Mouse (Mus musculus) kidney, embryonic 15.5 days (tissue): ENCODE data around the gene Rasa2. TPM values are rescaled to one million over a fixed set of nuclear protein-coding genes. Genes with fewer than 3 reads are reported as not detected.
A peak's percentile ranks its signal among the peaks of the same experiment; 100 is the strongest.
"Not testable (repeated sequence)": the region's sequence is repeated elsewhere in the genome, so short reads cannot be mapped to it uniquely, and the experiment has no call there.

Experiments used
- ATAC-seq: fragments of 200-750 bp; cut with Nextera tagmentation; replicated peaks from 2 replicates; pipeline ENCODE4 v1.8.0; 2017; ENCODE audit warnings: moderate TSS enrichment; ENCODE audit not compliant: low FRiP score
- H3K27ac ChIP-seq: fragments of 300-500 bp; sonication (generic); 2 replicates; pipeline ENCODE4 v1.5.1; 2015; ENCODE audit warnings: mild to moderate bottlenecking, inconsistent platforms
- H3K27me3 ChIP-seq: fragments of 300-500 bp; sonication (generic); 2 replicates; pipeline ENCODE4 v1.6.1; 2015; ENCODE audit warnings: inconsistent platforms
- H3K36me3 ChIP-seq: fragments of 300-500 bp; sonication (generic); 2 replicates; pipeline ENCODE4 v1.6.1; 2015; ENCODE audit warnings: inconsistent platforms
- H3K4me1 ChIP-seq: fragments of 300-500 bp; sonication (generic); 2 replicates; pipeline ENCODE4 v1.6.1; 2015; ENCODE audit warnings: inconsistent platforms
- H3K4me2 ChIP-seq: fragments of 300-500 bp; sonication (generic); 2 replicates; pipeline ENCODE4 v1.6.1; 2015; ENCODE audit warnings: moderate library complexity, mild to moderate bottlenecking, inconsistent platforms
- H3K4me3 ChIP-seq: fragments of 300-500 bp; sonication (generic); replicated peaks from 2 replicates; pipeline ENCODE4 v1.5.1; 2015; ENCODE audit warnings: mild to moderate bottlenecking, inconsistent platforms
- H3K9ac ChIP-seq: fragments of 300-500 bp; sonication (generic); 2 replicates; pipeline ENCODE4 v1.6.1; 2015; ENCODE audit warnings: mild to moderate bottlenecking, inconsistent platforms
- H3K9me3 ChIP-seq: fragments of 300-500 bp; sonication (generic); replicated peaks from 2 replicates; pipeline ENCODE4 v1.6.1; 2016; ENCODE audit warnings: inconsistent platforms
- WGBS: fragments of 180-500 bp; shearing (Covaris S2); methylation state at CpG from one replicate; pipeline ENCODE4 v1.1.7; 2015; ENCODE audit warnings: mixed read lengths; 5-methylcytosine and 5-hydroxymethylcytosine counted together
- polyA plus RNA-seq: library from polyadenylated mRNA; unstranded; fragments of >200 nt; fragmentation: Nextera tagmentation; extraction: Ambion mirVana; gene quantifications from 2 replicates; pipeline ENCODE4 v1.2.1, GENCODE M21; 2015

The Rasa2 gene
- polyA plus RNA-seq, 1 experiment from 2014 or later = 17.3 TPM

DNA sequence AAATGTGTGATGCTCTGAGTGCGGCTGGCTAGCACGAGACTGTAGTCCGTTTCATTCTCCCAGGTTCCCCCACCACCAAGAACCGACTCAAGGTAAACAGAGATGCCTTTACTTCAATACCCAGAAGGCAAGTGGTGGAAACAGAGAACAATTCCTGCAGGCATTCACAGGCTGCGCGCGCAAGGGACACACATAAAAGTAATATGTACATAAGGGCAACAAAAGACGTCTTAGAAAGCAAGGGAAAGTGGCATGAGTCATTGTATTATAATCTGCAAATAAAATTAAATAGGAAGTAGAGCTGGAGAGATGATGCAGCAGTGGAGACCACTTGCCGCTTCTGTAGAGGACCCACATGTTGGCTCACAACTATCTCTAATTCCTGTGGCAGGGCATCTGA, 58.7 kb downstream of the Rasa2 start:
- H3K9ac ChIP-seq = no peak overlapping the region
- no peaks in the 10 kb centered on the region for H3K9me3 ChIP-seq
- H3K27me3 ChIP-seq = no peaks in the 10 kb centered on the region
- WGBS = 90% methylated on average over 9 of the region's 9 CpGs
- ATAC-seq = no peak
- H3K4me2 ChIP-seq = no peak overlapping the region
- H3K4me1 ChIP-seq = no peaks in the 10 kb centered on the region
- H3K36me3 ChIP-seq = peaks cover 37% of the 10 kb centered on the region
- no peak overlapping the region for H3K4me3 ChIP-seq
- H3K27ac ChIP-seq = no peak overlapping the region

DNA sequence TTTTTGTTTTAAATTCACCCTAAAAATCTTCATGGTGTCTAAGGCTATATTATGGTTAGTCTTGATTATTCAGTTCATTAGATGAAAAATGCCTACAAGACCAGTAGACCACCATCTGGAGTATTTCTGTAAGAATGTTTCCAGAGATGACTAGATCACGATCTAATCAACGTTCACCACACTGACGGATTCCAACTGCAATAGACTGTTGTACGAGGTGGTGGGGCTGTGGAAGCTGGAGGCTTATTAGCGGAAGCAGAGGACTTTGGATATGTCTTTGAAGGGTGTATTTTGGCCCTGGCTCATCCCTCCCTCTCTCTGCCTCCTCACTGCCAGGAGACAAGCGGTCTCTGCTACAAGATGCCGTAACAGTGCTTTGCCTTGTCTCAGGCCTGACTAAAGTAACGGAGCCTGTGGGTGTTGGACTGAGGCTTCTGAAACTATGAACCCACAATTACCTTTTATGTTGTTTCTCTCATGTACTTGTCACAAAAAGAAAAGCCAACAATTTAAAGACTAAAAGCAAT, 64.9 kb downstream of the Rasa2 start:
- Histone ChIP-seq H3K36me3 (peaks cover 64% of the 10 kb centered on the region), H3K4me2 (no peak overlapping the region), H3K27me3 (no peaks in the 10 kb centered on the region), H3K9me3 (no peaks in the 10 kb centered on the region), H3K27ac (no peak overlapping the region), H3K9ac (no peak overlapping the region), H3K4me3 (no peak overlapping the region), H3K4me1 (no peaks in the 10 kb centered on the region)
- 80% methylated on average over 8 of the region's 8 CpGs for WGBS
- no peak for ATAC-seq

DNA sequence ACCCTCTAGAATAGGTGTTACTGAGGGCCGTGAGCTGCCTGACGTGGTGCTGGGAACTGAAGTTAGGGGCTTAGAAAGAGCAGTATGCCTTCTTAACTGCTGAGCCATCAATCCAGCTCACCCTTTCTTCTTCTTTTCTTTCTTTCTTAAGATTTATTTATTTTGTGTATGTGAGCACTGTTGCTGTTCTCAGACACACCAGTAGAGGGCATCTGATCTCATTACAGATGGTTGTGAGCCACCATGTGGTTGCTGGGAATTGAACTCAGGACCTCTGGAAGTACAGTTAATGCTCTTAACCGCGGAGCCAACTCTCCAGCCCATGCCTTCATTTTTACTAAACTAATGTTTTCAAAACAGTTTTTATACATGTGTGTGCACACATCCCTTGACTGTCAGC, 67.9 kb downstream of the Rasa2 start:
- H3K4me2 ChIP-seq = no peak overlapping the region
- no peak overlapping the region for H3K9ac ChIP-seq
- H3K27me3 ChIP-seq = no peaks in the 10 kb centered on the region
- no peak overlapping the region for H3K27ac ChIP-seq
- no peak for ATAC-seq
- peaks cover 66% of the 10 kb centered on the region for H3K36me3 ChIP-seq
- H3K4me1 ChIP-seq = no peaks in the 10 kb centered on the region
- no peaks in the 10 kb centered on the region for H3K9me3 ChIP-seq
- 97% methylated on average over 4 of the region's 4 CpGs for WGBS
- H3K4me3 ChIP-seq = no peak overlapping the region

DNA sequence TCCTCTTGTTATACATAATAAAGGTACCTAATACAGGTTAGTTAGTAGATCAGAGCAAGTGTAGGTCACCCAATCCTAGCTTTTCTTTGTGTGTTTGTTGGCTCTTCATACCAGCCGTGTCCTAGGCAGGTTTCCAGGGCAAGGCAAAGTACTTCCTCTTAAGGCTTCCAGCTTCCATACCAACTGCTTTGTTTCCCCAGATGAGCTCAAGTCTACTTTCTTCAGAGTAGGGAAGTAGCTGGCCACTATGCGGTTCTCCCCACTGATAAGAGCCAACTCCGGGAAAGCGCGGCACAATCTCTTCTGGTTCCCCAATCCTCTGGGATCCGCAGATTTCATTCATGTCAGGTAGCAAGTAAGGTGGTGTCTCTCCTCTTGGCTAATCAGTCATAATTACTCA, 72.3 kb downstream of the Rasa2 start:
- H3K9ac ChIP-seq = no peak overlapping the region
- H3K4me3 ChIP-seq = no peak overlapping the region
- H3K4me1 ChIP-seq = no peaks in the 10 kb centered on the region
- H3K4me2 ChIP-seq = no peak overlapping the region
- H3K36me3 ChIP-seq = peaks cover 60% of the 10 kb centered on the region
- ATAC-seq = no peak
- H3K9me3 ChIP-seq = no peaks in the 10 kb centered on the region
- WGBS = 95% methylated on average over 6 of the region's 6 CpGs
- no peaks in the 10 kb centered on the region for H3K27me3 ChIP-seq
- H3K27ac ChIP-seq = no peak overlapping the region

DNA sequence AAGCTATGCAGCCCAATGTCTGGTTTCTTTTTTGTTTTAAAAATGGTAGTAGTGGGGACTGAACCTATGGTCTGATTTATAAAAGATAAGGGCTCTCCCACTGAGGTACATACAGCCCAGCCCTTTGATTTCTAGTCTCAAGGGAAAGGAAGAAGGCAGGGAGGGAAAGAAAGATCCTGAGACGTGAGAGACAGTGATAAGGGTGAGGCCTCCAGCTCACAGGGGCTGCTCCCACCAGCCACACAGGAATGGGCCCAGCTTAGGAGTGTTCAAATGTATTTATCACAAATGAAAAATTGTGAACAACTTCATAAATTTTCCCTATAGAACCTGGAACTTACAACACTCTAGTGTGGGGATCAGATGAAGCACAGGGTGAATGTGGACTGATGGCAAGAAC, 72.8 kb downstream of the Rasa2 start:
- WGBS = 82% methylated on average over 1 of the region's 1 CpGs
- Histone ChIP-seq H3K9me3 (no peaks in the 10 kb centered on the region), H3K27ac (no peak overlapping the region), H3K9ac (no peak overlapping the region), H3K4me3 (no peak overlapping the region), H3K36me3 (peaks cover 54% of the 10 kb centered on the region), H3K4me2 (no peak overlapping the region), H3K27me3 (no peaks in the 10 kb centered on the region), H3K4me1 (no peaks in the 10 kb centered on the region)
- no peak for ATAC-seq

DNA sequence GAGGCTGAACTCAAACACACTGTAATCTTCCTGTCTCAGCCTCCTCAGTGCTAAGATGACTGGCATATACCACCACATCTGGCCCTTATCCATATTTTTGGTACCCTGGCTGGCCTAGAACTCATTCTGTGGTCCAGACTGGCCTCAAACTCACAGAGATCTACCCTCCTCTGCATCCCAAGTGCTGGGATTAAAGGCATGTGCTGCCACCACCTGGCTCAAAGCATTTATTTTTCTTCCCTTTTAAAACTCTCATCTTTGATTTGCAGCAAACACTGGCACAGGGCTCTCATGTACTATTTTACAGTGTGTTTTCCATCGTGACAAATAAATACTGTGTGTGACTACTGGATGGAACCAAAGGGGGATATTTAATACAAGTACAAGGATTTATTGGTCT, 77.3 kb downstream of the Rasa2 start:
- no peak overlapping the region for H3K9ac ChIP-seq
- 74% methylated on average over 1 of the region's 1 CpGs for WGBS
- H3K4me3 ChIP-seq = no peak overlapping the region
- H3K4me2 ChIP-seq = no peak overlapping the region
- no peaks in the 10 kb centered on the region for H3K4me1 ChIP-seq
- H3K27ac ChIP-seq = no peak overlapping the region
- ATAC-seq = no peak
- H3K36me3 ChIP-seq = peaks cover 51% of the 10 kb centered on the region
- no peaks in the 10 kb centered on the region for H3K27me3 ChIP-seq
- no peaks in the 10 kb centered on the region for H3K9me3 ChIP-seq

DNA sequence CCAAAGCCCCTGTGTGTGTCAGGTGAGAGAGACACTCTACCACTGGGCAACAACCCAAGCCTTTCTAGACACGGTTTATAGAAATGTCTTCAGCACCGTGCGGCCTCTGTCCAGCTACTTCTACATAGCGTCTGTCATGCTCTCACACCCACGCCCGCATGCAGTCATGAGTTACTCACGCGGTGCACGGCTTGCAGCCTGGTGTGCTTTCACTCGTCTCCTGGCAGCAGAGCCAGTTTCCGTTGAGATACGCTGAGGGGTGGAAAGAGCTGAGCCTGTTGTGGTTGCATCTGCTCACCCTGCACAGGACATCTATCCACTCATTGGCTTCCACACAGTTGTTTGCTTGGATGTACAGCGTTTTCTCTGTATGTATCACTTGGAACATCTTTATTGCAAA, 86.0 kb downstream of the Rasa2 start:
- H3K4me1 ChIP-seq = 0 out of 2 replicates have a peak, but pooled peaks cover 3% of the 10 kb centered on the region
- H3K9ac ChIP-seq = no peak overlapping the region
- H3K4me3 ChIP-seq = no peak overlapping the region
- WGBS = 93% methylated on average over 13 of the region's 13 CpGs
- H3K4me2 ChIP-seq = no peak overlapping the region
- no peaks in the 10 kb centered on the region for H3K27me3 ChIP-seq
- H3K36me3 ChIP-seq = peaks cover 55% of the 10 kb centered on the region
- no peaks in the 10 kb centered on the region for H3K9me3 ChIP-seq
- no peak overlapping the region for H3K27ac ChIP-seq
- no peak for ATAC-seq

DNA sequence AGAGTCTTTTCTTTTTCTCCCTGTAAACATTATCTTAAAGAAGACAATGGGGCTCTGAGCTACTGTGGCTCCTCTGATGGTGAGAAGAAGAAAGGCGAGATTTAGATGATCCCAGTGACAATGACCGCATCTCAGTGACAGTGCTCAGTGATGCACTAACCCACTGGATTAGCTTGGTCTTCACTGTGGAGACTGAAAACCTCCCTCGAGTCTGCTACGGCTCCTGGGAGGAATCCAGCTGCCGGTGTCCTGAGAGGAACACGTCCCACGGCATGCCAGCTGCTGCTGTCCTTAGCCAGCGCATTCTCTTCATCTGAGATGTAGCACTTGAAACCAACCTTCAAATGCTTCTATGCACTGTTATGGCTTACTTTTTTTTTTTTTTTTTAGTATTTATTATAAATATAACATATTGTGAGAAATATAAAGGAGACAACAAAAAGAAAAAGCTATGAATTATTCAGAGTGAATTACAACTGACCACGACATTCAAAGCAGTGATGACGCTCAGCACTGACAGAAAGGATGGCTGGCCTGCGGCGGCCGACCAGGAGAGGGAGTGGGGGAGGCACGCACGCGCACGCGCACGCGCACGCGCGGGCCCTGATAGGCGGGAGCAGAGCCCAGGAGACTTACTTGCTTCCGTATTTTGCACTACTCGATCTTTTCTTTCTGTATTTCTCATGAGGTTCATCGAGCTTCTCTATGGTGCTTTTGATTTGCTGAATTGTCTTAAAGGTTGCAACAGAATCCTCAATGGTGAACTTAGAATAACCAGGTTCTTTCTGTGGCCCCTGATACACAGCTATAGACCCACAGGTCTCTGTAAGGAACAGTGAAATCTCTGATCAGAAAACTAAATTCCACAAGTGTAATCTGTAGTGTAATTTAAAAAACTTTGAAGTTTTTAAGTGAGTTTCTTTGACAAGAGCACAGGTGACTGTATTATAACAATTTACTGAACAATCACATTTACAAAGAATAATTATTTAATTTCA, 87.5 kb downstream of the Rasa2 start:
- 40% methylated on average over 27 of the region's 27 CpGs for WGBS
- ATAC-seq = peak; percentile 66; the same call in 1 of the 2 replicates
- H3K4me1 ChIP-seq = 0 out of 2 replicates have a peak, but pooled peaks cover 3% of the 10 kb centered on the region
- H3K4me2 ChIP-seq = peak overlapping the region; percentile 37
- H3K4me3 ChIP-seq = peak overlapping the region; percentile 19; the same call in 1 of the 2 replicates
- no peak overlapping the region for H3K9ac ChIP-seq
- no peak overlapping the region for H3K27ac ChIP-seq
- peaks cover 55% of the 10 kb centered on the region for H3K36me3 ChIP-seq
- no peaks in the 10 kb centered on the region for H3K27me3 ChIP-seq
- H3K9me3 ChIP-seq = no peaks in the 10 kb centered on the region

DNA sequence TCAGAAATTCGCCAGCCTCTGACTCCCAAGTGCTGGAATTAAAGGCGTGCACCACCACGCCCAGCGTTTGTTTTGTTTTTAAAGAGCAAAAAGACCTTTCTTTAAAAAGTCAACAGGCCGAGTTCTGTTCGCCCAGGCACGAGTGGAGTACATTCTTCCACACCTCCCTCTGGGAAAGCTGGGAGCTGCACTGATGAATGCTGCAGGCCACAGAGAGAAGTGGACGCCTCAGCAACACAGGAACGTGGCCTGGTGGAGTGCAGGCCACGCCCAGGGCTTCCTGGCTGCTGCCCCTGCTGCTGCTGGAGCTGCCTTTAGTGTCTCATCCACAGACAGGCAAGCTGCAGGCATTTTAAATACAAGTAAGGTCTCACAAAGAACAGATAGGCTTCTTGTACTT, 92.5 kb downstream of the Rasa2 start:
- Histone ChIP-seq H3K4me2 (no peak overlapping the region), H3K9ac (no peak overlapping the region), H3K4me1 (peaks cover 15% of the 10 kb centered on the region), H3K27me3 (no peaks in the 10 kb centered on the region), H3K27ac (no peak overlapping the region), H3K4me3 (no peak overlapping the region), H3K9me3 (no peaks in the 10 kb centered on the region), H3K36me3 (peaks cover 28% of the 10 kb centered on the region)
- no peak for ATAC-seq
- WGBS = 62% methylated on average over 10 of the region's 10 CpGs

DNA sequence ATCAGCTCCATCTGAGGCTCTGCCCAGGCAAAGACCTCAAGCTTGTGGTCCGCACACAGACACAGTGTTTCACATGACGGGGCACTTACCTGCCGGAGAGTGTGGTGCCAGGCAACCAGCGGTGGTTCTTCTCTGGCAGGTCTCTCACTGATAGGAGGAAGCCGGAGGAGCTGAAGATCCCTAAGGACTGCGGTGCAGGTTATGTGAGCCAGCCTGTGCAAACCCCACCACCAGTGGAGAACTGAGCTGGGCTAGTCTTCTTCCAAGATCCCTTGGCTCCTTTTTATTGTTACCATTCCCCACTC, 93.8 kb downstream of the Rasa2 start:
- Histone ChIP-seq H3K4me3 (peak overlapping the region; percentile 58; the same call in 1 of the 2 replicates), H3K9me3 (no peaks in the 10 kb centered on the region), H3K4me2 (peak overlapping the region; percentile 90), H3K27ac (peak overlapping the region; percentile 89), H3K36me3 (peaks cover 18% of the 10 kb centered on the region), H3K27me3 (no peaks in the 10 kb centered on the region), H3K9ac (no peak overlapping the region), H3K4me1 (peaks cover 15% of the 10 kb centered on the region)
- 81% methylated on average over 6 of the region's 6 CpGs for WGBS
- peak; percentile 49 for ATAC-seq

DNA sequence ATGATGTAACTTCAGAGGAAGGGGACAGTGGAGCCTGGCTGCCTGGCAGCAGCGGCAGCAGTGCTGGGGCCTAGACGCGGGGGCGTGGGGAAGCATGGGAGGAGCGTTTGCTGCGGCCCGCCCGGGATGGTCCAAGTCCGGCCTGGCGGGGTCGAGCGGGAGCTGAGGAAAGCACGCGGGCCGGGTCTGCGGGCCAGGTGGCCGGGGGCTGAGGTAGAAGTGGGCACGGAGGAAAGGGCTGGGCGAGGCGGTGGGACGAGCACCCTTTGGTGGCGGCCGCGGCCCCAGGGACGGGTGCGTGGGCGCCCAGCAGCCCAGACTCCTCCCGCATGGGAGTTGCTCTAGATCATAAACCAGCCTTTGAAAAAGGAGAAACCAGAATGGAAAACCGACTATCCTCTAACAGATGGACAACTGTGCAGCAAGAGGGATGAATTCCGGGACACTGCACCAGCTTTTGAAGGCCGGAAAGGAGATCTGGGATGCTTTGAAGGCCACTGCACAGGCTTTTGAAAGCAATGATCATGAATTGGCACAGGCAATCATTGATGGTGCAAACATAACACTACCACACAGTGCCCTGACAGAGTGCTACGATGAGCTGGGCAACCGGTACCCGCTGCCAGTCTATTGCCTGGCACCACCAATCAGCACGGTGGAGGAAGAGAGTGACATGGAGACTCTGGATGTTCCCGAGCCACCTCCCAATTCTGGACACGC, 94.4 kb downstream of the Rasa2 start:
- Histone ChIP-seq H3K4me2 (peak overlapping the region; percentile 90), H3K36me3 (peaks cover 13% of the 10 kb centered on the region), H3K4me3 (peak overlapping the region; percentile 58), H3K9ac (peak overlapping the region; percentile 73), H3K27me3 (no peaks in the 10 kb centered on the region), H3K4me1 (peaks cover 15% of the 10 kb centered on the region), H3K9me3 (no peaks in the 10 kb centered on the region), H3K27ac (peak overlapping the region; percentile 89)
- 14% methylated on average over 37 of the region's 37 CpGs for WGBS
- peak; percentile 95 for ATAC-seq

DNA sequence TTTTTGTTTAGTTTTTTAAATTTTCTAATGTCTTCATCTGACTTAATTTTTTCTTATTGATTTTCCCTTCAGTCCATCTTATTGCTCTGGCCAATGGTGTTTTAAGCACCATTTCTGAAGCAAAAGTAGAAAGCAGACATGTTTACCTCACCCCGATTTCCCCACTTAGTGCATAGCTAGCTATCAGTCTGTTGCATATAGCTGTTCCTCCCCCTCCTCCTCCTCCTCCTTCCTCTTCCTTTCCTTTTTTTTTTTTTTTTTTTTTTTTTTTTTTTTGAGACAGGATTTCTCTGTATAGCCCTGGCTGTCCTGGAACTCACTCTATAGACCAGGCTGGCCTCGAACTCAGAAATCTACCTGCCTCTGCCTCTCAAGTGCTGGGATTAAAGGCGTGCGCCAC, 95.3 kb downstream of the Rasa2 start:
- not testable (repeated sequence) for H3K27me3 ChIP-seq, H3K4me2 ChIP-seq, H3K9me3 ChIP-seq, H3K9ac ChIP-seq, ATAC-seq, H3K36me3 ChIP-seq, H3K27ac ChIP-seq, H3K4me3 ChIP-seq
- peaks cover 15% of the 10 kb centered on the region for H3K4me1 ChIP-seq
- WGBS = 90% methylated on average over 4 of the region's 4 CpGs
